Mouse (Mus musculus): Measurements from ENCODE around the gene Gpr82. TPM values are rescaled to one million over a fixed set of nuclear protein-coding genes. Genes with fewer than 3 reads are reported as not detected.

Gpr82 gene
- 0.64 and 0.70 TPM in 2 replicates for polyA plus RNA-seq (2015; fragmentation: Nextera tagmentation; extraction: Ambion mirVana)

DNA sequence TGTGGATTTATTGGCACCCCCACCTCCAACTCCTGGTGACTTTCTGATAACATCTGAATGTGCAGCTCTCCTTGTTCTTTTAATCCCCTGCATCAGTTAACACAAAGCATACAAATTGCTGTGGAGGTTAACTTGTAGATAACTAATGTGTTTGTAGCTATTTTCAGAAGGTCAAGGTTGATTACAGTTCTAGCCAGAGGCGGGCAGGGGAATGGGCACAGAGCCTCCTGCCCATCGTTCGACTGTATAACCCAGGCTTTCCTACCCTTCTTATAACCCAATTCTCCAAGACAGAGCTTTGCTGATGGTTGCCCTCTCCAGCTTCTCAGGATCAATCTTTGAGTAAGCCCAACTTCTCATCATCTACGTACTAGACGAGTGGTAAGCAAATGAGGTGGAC, at the start of gene Gpr82:
Gene Gpr82 (plus strand): TSS at position 301 of the 400 bp plus-strand sequence.
- no peak within 1 kb of the TSS for H3K9ac ChIP-seq
- 86% methylated on average over 5 of the region's 5 CpGs for WGBS
- no peaks in the 10 kb centered on the region for H3K36me3 ChIP-seq
- no peaks in the 10 kb centered on the region for H3K27me3 ChIP-seq
- H3K9me3 ChIP-seq = no peaks in the 10 kb centered on the region
- no peaks in the 10 kb centered on the region for H3K4me1 ChIP-seq
- H3K4me3 ChIP-seq = no peak within 1 kb of the TSS
- ATAC-seq (ENCODE audit: low FRiP score, low read depth) = no peak
- H3K27ac ChIP-seq = no peak within 1 kb of the TSS
- no peak within 1 kb of the TSS for H3K4me2 ChIP-seq (replicated peaks)

DNA sequence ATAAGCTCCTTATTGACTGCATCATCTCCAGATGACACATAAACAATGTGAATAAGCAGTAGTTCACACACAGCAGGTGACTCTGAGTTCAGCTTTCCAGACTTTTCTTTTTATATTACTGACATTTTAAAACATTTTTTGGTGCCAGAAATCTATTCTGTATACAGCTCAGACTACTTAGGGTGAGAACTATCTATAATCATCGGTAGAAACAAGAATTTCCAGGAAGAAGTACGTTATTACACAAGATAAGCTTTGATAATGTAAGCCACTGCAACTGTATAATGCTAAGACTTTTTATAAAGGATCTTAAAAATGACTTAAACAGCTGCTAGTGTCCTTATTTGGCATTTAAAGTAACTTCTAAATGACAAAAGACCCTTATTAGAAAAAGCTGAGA, 49.0 kb upstream of the Gpr82 start:
- H3K4me2 ChIP-seq (replicated peaks) = no peak overlapping the region
- no peaks in the 10 kb centered on the region for H3K27me3 ChIP-seq
- peaks cover 9% of the 10 kb centered on the region; the same call in 1 of the 2 replicates for H3K36me3 ChIP-seq
- no peak overlapping the region for H3K4me3 ChIP-seq
- no peak overlapping the region for H3K9ac ChIP-seq
- no peak overlapping the region for H3K27ac ChIP-seq
- ATAC-seq (ENCODE audit: low FRiP score, low read depth) = no peak
- H3K4me1 ChIP-seq = no peaks in the 10 kb centered on the region
- WGBS = 85% methylated on average over 2 of the region's 2 CpGs
- H3K9me3 ChIP-seq = no peaks in the 10 kb centered on the region

DNA sequence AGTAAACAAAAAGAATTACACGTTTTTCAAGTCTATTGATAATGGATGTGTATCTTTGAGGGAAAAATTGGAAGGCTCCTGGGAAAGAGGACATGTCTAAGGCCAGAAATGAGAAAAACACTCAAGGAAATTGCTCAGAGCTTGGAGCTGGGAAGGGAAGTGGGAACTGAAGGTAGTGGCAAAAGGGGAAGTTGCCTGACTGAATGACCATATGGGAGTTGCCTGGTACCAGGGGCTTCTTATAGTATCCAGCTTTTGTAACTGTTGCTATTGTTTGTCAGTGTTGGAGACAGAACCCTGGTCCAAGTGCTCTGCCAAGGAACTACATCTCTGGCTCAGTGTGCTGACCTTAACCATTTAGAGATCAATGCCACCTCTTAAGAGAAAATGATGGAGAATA, 44.4 kb upstream of the Gpr82 start:
- WGBS = 64% methylated on average over 1 of the region's 1 CpGs
- Histone ChIP-seq H3K4me2 (replicated peaks) (no peak overlapping the region), H3K4me1 (no peaks in the 10 kb centered on the region), H3K27me3 (no peaks in the 10 kb centered on the region), H3K36me3 (peaks cover 9% of the 10 kb centered on the region; the same call in 1 of the 2 replicates), H3K27ac (no peak overlapping the region), H3K9ac (no peak overlapping the region), H3K9me3 (no peaks in the 10 kb centered on the region), H3K4me3 (no peak overlapping the region)
- no peak for ATAC-seq (ENCODE audit: low FRiP score, low read depth)

DNA sequence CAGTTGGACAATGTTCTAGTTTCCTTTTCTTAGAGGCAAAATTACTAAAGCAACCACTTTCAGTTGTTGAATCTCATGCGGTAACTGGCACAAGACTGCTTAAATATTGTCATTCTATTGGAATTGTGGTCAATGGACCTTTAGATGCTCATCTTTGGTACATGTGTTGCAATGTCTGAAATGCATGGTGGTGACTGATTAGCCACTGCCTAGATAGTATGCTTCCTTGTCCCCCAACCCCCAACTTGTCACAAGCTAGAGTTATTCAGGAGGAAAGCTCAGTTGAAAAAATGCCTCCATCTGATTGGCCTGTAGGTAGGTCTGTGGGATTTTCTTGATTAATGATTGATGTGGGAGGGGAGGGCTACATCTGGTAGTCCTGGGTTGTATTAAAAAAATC, 43.9 kb upstream of the Gpr82 start:
- ATAC-seq (ENCODE audit: low FRiP score, low read depth) = no peak
- 87% methylated on average over 1 of the region's 1 CpGs for WGBS

DNA sequence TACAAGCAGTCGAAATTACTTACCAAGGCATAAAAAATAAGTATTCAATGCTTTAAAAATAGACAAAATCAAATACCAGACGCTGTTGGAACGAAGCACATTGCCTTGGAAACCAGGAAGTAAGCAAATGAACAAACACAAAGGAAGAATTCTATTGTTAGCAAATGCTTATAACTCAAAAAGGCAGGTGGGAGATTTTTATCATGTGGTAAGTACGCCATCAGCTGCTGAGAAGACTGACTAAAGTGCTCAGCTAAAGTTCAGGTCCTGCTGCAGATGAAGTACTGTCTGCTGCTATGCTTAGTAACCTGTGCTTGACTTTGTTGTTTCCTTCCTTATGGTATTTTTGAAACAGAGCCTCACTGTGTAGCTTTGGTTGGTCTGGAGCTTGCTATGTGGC, 42.7 kb upstream of the Gpr82 start:
- H3K4me2 ChIP-seq (replicated peaks) = no peak overlapping the region
- no peaks in the 10 kb centered on the region for H3K9me3 ChIP-seq
- no peaks in the 10 kb centered on the region for H3K4me1 ChIP-seq
- WGBS = 83% methylated on average over 4 of the region's 4 CpGs
- H3K36me3 ChIP-seq = 0 out of 2 replicates have a peak, but pooled peaks cover 5% of the 10 kb centered on the region
- ATAC-seq (ENCODE audit: low FRiP score, low read depth) = no peak
- H3K27me3 ChIP-seq = no peaks in the 10 kb centered on the region
- H3K27ac ChIP-seq = no peak overlapping the region
- no peak overlapping the region for H3K4me3 ChIP-seq
- H3K9ac ChIP-seq = no peak overlapping the region

More for the DNA sequence above, 43.9 kb upstream of the Gpr82 start:
- Histone ChIP-seq H3K4me2 (replicated peaks) (no peak overlapping the region), H3K27ac (no peak overlapping the region), H3K4me3 (no peak overlapping the region), H3K4me1 (no peaks in the 10 kb centered on the region), H3K9me3 (no peaks in the 10 kb centered on the region), H3K36me3 (peaks cover 9% of the 10 kb centered on the region; the same call in 1 of the 2 replicates), H3K9ac (no peak overlapping the region), H3K27me3 (no peaks in the 10 kb centered on the region)

DNA sequence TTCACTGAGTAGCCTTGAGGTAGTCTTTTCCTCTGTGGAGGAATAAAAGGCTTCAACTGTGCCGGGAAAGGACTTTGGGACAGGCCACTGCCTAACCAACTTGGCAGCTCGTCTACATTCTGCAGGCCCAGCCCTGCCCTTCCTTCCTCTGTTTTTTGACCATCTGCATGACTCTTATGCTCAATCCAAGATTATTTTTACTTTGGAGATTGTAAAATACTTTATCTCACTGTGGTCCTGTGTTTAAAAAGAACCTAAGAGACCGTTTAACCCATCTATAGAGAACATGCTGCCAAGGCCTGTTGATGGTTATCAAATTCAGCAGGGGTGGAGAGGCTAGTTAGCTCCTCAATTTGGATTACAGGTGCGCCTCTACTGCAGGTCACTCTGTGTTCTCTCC, 39.7 kb upstream of the Gpr82 start:
- 83% methylated on average over 4 of the region's 4 CpGs for WGBS
- Histone ChIP-seq H3K4me3 (no peak overlapping the region), H3K9ac (no peak overlapping the region), H3K4me1 (no peaks in the 10 kb centered on the region), H3K4me2 (replicated peaks) (no peak overlapping the region), H3K9me3 (no peaks in the 10 kb centered on the region), H3K27me3 (no peaks in the 10 kb centered on the region), H3K36me3 (no peaks in the 10 kb centered on the region), H3K27ac (no peak overlapping the region)
- no peak for ATAC-seq (ENCODE audit: low FRiP score, low read depth)

DNA sequence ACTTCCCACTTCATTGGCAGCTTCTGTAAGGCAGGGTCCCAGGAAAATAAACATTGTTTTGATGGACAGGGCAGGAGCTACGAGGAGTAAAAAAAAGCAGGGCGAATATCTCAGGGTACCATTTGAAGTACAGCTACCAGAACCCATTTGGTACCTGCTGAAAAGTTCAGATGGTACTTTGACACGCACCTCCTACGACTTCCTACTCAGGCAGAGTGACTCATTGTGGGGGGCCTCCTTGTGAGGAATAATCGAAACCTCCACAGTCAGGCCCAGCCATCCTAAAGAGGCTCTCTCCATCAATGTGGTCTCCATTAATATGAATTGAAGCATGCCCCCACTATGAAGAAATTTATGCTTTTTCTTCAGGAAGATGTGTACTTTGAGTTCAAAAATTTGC, 38.5 kb upstream of the Gpr82 start:
- Histone ChIP-seq H3K4me3 (no peak overlapping the region), H3K9ac (no peak overlapping the region), H3K27me3 (no peaks in the 10 kb centered on the region), H3K4me2 (replicated peaks) (no peak overlapping the region), H3K4me1 (no peaks in the 10 kb centered on the region), H3K9me3 (no peaks in the 10 kb centered on the region), H3K27ac (no peak overlapping the region), H3K36me3 (no peaks in the 10 kb centered on the region)
- no peak for ATAC-seq (ENCODE audit: low FRiP score, low read depth)
- whole genome bisulfite sequencing = 81% methylated on average over 5 of the region's 5 CpGs

GRCm38 (mm10) chrX:13631599-13632283, 29.4 kb upstream of the Gpr82 start, which contains the start of gene Gpr34:
Gpr34 (plus strand) TSS chrX:13632089.
- 69% methylated on average over 5 of the region's 5 CpGs for WGBS
- Histone ChIP-seq H3K4me3 (no peak within 1 kb of the TSS), H3K9me3 (no peaks in the 10 kb centered on the region), H3K4me1 (no peaks in the 10 kb centered on the region), H3K27ac (no peak within 1 kb of the TSS), H3K36me3 (no peaks in the 10 kb centered on the region), H3K4me2 (replicated peaks) (no peak within 1 kb of the TSS), H3K27me3 (no peaks in the 10 kb centered on the region), H3K9ac (no peak within 1 kb of the TSS)
- ATAC-seq (ENCODE audit: low FRiP score, low read depth) = no peak

DNA sequence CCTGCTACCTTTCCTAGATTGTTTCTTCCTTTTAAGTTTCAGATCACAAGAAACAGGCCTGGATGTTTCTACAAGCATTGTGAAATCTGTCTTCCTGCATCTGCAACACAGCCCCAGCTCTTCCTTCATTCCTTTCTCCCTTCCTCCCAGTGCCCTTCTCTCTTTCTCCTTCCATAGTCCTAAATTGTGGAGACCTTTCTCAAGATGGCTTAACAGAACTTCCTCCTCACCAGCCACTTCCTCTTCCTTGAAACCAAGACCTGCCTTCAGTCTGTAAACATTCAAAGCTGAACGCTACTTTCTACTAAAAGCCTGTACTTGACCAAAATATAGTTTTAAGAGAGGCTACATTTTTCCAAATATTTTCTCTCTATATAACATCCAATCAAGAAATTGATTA, 24.8 kb upstream of the Gpr82 start:
- WGBS = 89% methylated on average over 1 of the region's 1 CpGs
- Histone ChIP-seq H3K9me3 (no peaks in the 10 kb centered on the region), H3K9ac (no peak overlapping the region), H3K4me3 (no peak overlapping the region), H3K27ac (no peak overlapping the region), H3K4me1 (no peaks in the 10 kb centered on the region), H3K36me3 (no peaks in the 10 kb centered on the region), H3K4me2 (replicated peaks) (no peak overlapping the region), H3K27me3 (no peaks in the 10 kb centered on the region)
- ATAC-seq (ENCODE audit: low FRiP score, low read depth) = no peak

DNA sequence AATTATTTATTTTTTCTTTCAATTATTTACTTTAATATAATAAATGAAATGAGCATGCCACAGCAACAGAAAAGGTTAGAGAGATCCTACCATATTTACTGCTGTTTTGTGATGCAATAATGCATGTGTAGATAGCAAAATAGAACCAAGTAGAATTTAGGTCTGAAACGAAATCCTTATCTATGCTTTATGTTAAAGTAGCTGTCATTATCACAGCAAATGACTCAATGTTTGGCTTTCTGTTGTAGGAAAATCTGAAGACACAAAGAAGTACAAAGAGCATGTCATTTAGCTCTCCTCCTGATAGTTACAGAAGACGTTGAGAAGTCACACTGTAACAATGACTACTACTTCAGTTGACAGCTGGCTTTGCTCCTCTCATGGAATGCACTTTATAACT, 22.3 kb upstream of the Gpr82 start:
- no peak overlapping the region for H3K9ac ChIP-seq
- H3K9me3 ChIP-seq = no peaks in the 10 kb centered on the region
- ATAC-seq (ENCODE audit: low FRiP score, low read depth) = no peak
- H3K4me1 ChIP-seq = no peaks in the 10 kb centered on the region
- H3K27me3 ChIP-seq = no peaks in the 10 kb centered on the region
- 65% methylated on average over 2 of the region's 2 CpGs for WGBS
- no peaks in the 10 kb centered on the region for H3K36me3 ChIP-seq
- no peak overlapping the region for H3K4me3 ChIP-seq
- H3K4me2 ChIP-seq (replicated peaks) = no peak overlapping the region
- no peak overlapping the region for H3K27ac ChIP-seq

DNA sequence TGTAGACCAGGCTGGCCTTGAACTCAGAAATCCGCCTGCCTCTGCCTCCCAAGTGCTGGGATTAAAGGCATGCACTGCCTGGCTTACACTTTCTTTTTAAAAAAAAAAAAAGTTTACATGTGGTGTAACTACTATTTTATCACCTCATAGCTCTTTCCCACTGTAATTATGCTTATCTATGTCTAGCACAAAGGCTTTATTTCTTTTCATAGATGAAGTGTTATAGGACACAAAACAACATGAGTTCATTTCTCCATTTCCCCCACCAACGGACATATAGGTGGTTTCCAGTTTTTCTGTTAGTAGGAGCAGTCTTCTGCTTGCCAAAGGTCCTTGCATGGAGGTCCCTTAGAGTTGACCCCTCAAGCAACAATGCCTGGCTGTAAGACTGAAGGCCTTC, 9.3 kb upstream of the Gpr82 start:
- 83% methylated on average over 2 of the region's 2 CpGs for WGBS
- Histone ChIP-seq H3K4me2 (replicated peaks) (no peak overlapping the region), H3K36me3 (no peaks in the 10 kb centered on the region), H3K9ac (no peak overlapping the region), H3K27ac (no peak overlapping the region), H3K4me3 (no peak overlapping the region), H3K4me1 (peaks cover 8% of the 10 kb centered on the region; the same call in 1 of the 2 replicates), H3K27me3 (no peaks in the 10 kb centered on the region), H3K9me3 (no peaks in the 10 kb centered on the region)
- no peak for ATAC-seq (ENCODE audit: low FRiP score, low read depth)

DNA sequence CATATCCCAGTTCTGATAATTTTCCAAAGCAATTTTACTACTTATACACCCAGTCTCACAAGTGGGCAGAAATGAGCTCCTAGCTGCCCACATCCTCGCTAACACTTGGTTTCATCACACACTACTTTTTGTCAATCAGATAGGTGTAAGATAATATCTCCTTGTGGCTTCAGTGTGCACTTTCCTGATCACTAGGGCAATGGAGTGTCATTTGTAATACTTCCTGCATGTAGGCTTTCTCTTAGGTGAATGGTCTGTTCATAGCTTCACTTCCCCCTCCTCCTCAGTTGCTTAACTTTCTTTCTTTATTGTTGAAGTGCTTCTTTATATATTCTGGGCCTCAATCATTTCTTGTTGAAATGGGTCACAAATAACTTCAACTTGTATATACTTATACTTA, 8.9 kb upstream of the Gpr82 start:
- WGBS = 89% methylated on average over 1 of the region's 1 CpGs
- Histone ChIP-seq H3K4me2 (replicated peaks) (no peak overlapping the region), H3K9ac (no peak overlapping the region), H3K4me1 (peaks cover 8% of the 10 kb centered on the region; the same call in 1 of the 2 replicates), H3K27ac (no peak overlapping the region), H3K27me3 (no peaks in the 10 kb centered on the region), H3K36me3 (no peaks in the 10 kb centered on the region), H3K4me3 (no peak overlapping the region), H3K9me3 (no peaks in the 10 kb centered on the region)
- no peak for ATAC-seq (ENCODE audit: low FRiP score, low read depth)

DNA sequence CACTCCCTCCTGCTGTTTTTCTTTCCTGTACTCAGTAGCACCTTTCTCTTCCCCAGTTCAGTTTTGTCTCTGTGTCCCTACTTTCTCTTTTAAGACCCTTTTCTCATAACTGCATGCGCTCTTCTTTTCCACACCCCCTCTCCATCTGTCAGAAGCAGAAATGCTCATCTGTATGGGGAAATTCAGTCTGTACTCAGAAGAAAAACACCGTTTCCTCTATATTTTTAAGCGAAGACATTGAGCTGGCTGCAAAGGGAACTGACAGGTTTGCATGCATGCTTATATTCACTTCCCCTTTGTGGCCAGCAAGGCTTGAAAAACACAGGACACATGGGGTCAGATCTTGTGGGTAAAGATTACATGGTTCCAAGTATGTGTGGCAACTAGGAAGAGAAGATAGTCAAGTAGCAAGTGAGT, 6.2 kb upstream of the Gpr82 start:
- no peak for ATAC-seq (ENCODE audit: low FRiP score, low read depth)
- Histone ChIP-seq H3K4me3 (no peak overlapping the region), H3K9ac (no peak overlapping the region), H3K36me3 (no peaks in the 10 kb centered on the region), H3K27me3 (no peaks in the 10 kb centered on the region), H3K4me1 (peaks cover 8% of the 10 kb centered on the region; the same call in 1 of the 2 replicates), H3K4me2 (replicated peaks) (no peak overlapping the region), H3K9me3 (no peaks in the 10 kb centered on the region), H3K27ac (no peak overlapping the region)
- WGBS = 83% methylated on average over 3 of the region's 3 CpGs

All from limb, embryonic 13.5 days (tissue).